Mouse (Mus musculus): ENCODE results near the gene Gpr157. TPM values are rescaled to one million over a fixed set of nuclear protein-coding genes. Genes with fewer than 3 reads are reported as not detected.

The Gpr157 gene
- total and polyA plus RNA-seq, 3 experiments, result 0.19 to 0.88 TPM; not detected in 1

- Histone ChIP-seq H3K9me3 (replicated peaks; ENCODE audit: insufficient read depth, low read length) (no peaks in the 10 kb centered on the region), H3K36me3 (ENCODE audit: control insufficient read depth in 1 of 2, insufficient read depth in 2 of 2, low read length in 2 of 2) (no peaks in the 10 kb centered on the region), H3K4me1 (ENCODE audit: control insufficient read depth in 1 of 2, insufficient read depth in 2 of 2, low read length in 2 of 2) (no peaks in the 10 kb centered on the region), H3K27me3 (ENCODE audit: control insufficient read depth in 1 of 2, insufficient read depth in 2 of 2, low read length in 2 of 2) (peaks cover 0 to 2% of the 10 kb centered on the region in 2 experiments; a peak in 2 of 4 replicates), H3K4me3 (ENCODE audit: control insufficient read depth in 1 of 2, insufficient read depth in 1 of 2, low read depth in 2 of 2, low read length in 2 of 2) (no peak overlapping the region), H3K9ac (ENCODE audit: control insufficient read depth, low read depth, low read length, poor library complexity, severe bottlenecking) (no peak overlapping the region), H3K79me2 (ENCODE audit: control insufficient read depth, insufficient read depth, low read length, poor library complexity) (no peaks in the 10 kb centered on the region), H3K27ac (ENCODE audit: control insufficient read depth, low read depth, low read length) (no peak overlapping the region)
- TF ChIP-seq MYC (IDR thresholded peaks at IDR 0.05; ENCODE audit: low read depth, low read length), result no peak
- no peak for TF ChIP-seq CHD2 (IDR thresholded peaks at IDR 0.05; ENCODE audit: low read length)
- TF ChIP-seq MEF2A (IDR thresholded peaks at IDR 0.05; ENCODE audit: extremely low read depth, insufficient replicate concordance, low read depth, low read length, poor library complexity, severe bottlenecking), result no peak
- TF ChIP-seq KAT2A (conservative IDR thresholded peaks at IDR 0.05; ENCODE audit: low read depth, low read length), result no peak
- no peak for TF ChIP-seq GABPA (IDR thresholded peaks at IDR 0.05; ENCODE audit: low read depth, low read length)
- no peak for TF ChIP-seq UBTF (IDR thresholded peaks at IDR 0.05; ENCODE audit: borderline replicate concordance, insufficient read depth, low read depth, low read length)
- TF ChIP-seq MXI1 (IDR thresholded peaks at IDR 0.05; ENCODE audit: low read depth, low read length), result no peak
- no peak for TF ChIP-seq MAFK (IDR thresholded peaks at IDR 0.05; ENCODE audit: borderline replicate concordance, low read depth, low read length)
- no peak for TF ChIP-seq BHLHE40 (IDR thresholded peaks at IDR 0.05; ENCODE audit: borderline replicate concordance, low read depth, low read length)
- no peak for TF ChIP-seq MAZ (IDR thresholded peaks at IDR 0.05; ENCODE audit: low read depth, low read length)
- no peak for TF ChIP-seq RAD21 (IDR thresholded peaks at IDR 0.05; ENCODE audit: low read depth, low read length)
- TF ChIP-seq EP300 (IDR thresholded peaks at IDR 0.05; ENCODE audit: low read depth in 1 of 2, low read length in 2 of 2), result no peak
- TF ChIP-seq RCOR1 (IDR thresholded peaks at IDR 0.05; ENCODE audit: low read depth, low read length), result no peak
- TF ChIP-seq CTCF (IDR thresholded peaks at IDR 0.05 in 2 of 3, conservative IDR thresholded peaks at IDR 0.05 in 1 of 3; ENCODE audit: control insufficient read depth in 1 of 3, insufficient read depth in 1 of 3, low read depth in 2 of 3, low read length in 3 of 3, poor library complexity in 1 of 3, severe bottlenecking in 1 of 3), result no peak
- TF ChIP-seq NRF1 (IDR thresholded peaks at IDR 0.05; ENCODE audit: insufficient read depth, low read depth, low read length, poor library complexity, severe bottlenecking), result no peak
- no peak for TF ChIP-seq ZNF384 (IDR thresholded peaks at IDR 0.05; ENCODE audit: low read depth, low read length)
- no peak for TF ChIP-seq TCF12 (IDR thresholded peaks at IDR 0.05; ENCODE audit: low read depth, low read length)
- no peak for TF ChIP-seq ZMIZ1 (IDR thresholded peaks at IDR 0.05; ENCODE audit: low read depth, low read length)
- no peak for TF ChIP-seq USF1 (IDR thresholded peaks at IDR 0.05; ENCODE audit: low read depth, low read length)
- DNase-seq (ENCODE audit: low read depth, low spot score), result no peak
These were observed 19.5 kb downstream of the Gpr157 start for GRCm38 (mm10) chr4:150106637-150107036.

DNA sequence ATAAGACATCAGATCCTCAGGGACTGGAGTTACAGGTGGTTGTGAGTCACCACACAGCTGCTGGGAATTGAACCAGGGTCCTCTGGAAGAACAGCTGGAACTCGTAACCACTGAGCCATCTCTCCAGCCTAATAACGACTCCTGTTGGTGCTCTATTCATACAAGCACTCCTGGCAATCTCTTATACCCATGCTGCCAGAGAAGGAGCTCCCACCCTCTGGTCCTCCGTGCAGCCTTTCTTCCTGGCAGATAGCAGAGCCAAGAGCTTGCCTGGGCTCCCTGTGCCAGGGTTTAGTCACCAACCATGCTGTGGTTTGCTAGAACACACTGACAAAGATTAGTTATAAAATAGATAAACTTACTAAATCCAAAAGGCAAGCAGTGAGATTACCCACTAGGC, 22.5 kb downstream of the Gpr157 start:
- Histone ChIP-seq H3K27me3 (ENCODE audit: control insufficient read depth in 1 of 2, insufficient read depth in 2 of 2, low read length in 2 of 2) (peaks cover 0 to 2% of the 10 kb centered on the region in 2 experiments; a peak in 2 of 4 replicates), H3K4me3 (ENCODE audit: control insufficient read depth in 1 of 2, insufficient read depth in 1 of 2, low read depth in 2 of 2, low read length in 2 of 2) (no peak overlapping the region), H3K4me1 (ENCODE audit: control insufficient read depth in 1 of 2, insufficient read depth in 2 of 2, low read length in 2 of 2) (peaks cover 0 to 2% of the 10 kb centered on the region in 2 experiments; a peak in 1 of 4 replicates), H3K27ac (ENCODE audit: control insufficient read depth, low read depth, low read length) (no peak overlapping the region), H3K9me3 (replicated peaks; ENCODE audit: insufficient read depth, low read length) (no peaks in the 10 kb centered on the region), H3K9ac (ENCODE audit: control insufficient read depth, low read depth, low read length, poor library complexity, severe bottlenecking) (no peak overlapping the region), H3K79me2 (ENCODE audit: control insufficient read depth, insufficient read depth, low read length, poor library complexity) (no peaks in the 10 kb centered on the region), H3K36me3 (ENCODE audit: control insufficient read depth in 1 of 2, insufficient read depth in 2 of 2, low read length in 2 of 2) (no peaks in the 10 kb centered on the region)
- no peak for DNase-seq (ENCODE audit: low read depth, low spot score)
- TF ChIP-seq UBTF (IDR thresholded peaks at IDR 0.05; ENCODE audit: borderline replicate concordance, insufficient read depth, low read depth, low read length) (no peak), ETS1 (IDR thresholded peaks at IDR 0.05; ENCODE audit: low read depth, low read length) (no peak), POLR2AphosphoS2 (IDR thresholded peaks at IDR 0.05; ENCODE audit: low read length) (no peak), HCFC1 (IDR thresholded peaks at IDR 0.05; ENCODE audit: low read depth, low read length) (no peak), SMC3 (IDR thresholded peaks at IDR 0.05; ENCODE audit: low read depth, low read length) (no peak), ZNF384 (IDR thresholded peaks at IDR 0.05; ENCODE audit: low read depth, low read length) (no peak), EP300 (IDR thresholded peaks at IDR 0.05; ENCODE audit: low read depth in 1 of 2, low read length in 2 of 2) (no peak), NELFE (IDR thresholded peaks at IDR 0.05; ENCODE audit: low read depth, low read length) (no peak), BHLHE40 (IDR thresholded peaks at IDR 0.05; ENCODE audit: borderline replicate concordance, low read depth, low read length) (no peak), ZC3H11A (IDR thresholded peaks at IDR 0.05; ENCODE audit: low read depth, low read length) (no peak), MYC (IDR thresholded peaks at IDR 0.05; ENCODE audit: low read depth, low read length) (no peak), ZKSCAN1 (IDR thresholded peaks at IDR 0.05; ENCODE audit: low read depth, low read length) (no peak), MAX (IDR thresholded peaks at IDR 0.05; ENCODE audit: low read length) (no peak), JUND (IDR thresholded peaks at IDR 0.05; ENCODE audit: low read depth, low read length) (no peak)

Data from MEL (cell line).